Mouse (Mus musculus) cerebellum, adult 11 months (tissue): ENCODE results near the gene Gm20388.

Experiments
- DNase-seq: peaks from one replicate; pipeline ENCODE4 v3.0.0; 2022

The Gm20388 gene

GRCm38 (mm10) chr8:121334495-121335424 is 1424.1 kb downstream of the Gm20388 start:
- no peak for DNase-seq

GRCm38 (mm10) chr8:121335684-121336083 is 1425.0 kb downstream of the Gm20388 start:
- DNase-seq: no peak

GRCm38 (mm10) chr8:121342931-121343330 is 1432.3 kb downstream of the Gm20388 start:
- DNase-seq: no peak

- peak; percentile 14 for DNase-seq
Observed at GRCm38 (mm10) chr8:121344486-121344885, 1433.8 kb downstream of the Gm20388 start.

- no peak for DNase-seq
Observed at GRCm38 (mm10) chr8:121346175-121346574, 1435.5 kb downstream of the Gm20388 start.

GRCm38 (mm10) chr8:121346862-121347261 is 1436.2 kb downstream of the Gm20388 start:
- DNase-seq: peak; percentile 15

GRCm38 (mm10) chr8:121348998-121349397 is 1438.4 kb downstream of the Gm20388 start:
- no peak for DNase-seq

GRCm38 (mm10) chr8:121350803-121351202 is 1440.2 kb downstream of the Gm20388 start:
- no peak for DNase-seq

GRCm38 (mm10) chr8:121354844-121355243 is 1444.2 kb downstream of the Gm20388 start:
- no peak for DNase-seq

GRCm38 (mm10) chr8:121357451-121357850 is 1446.8 kb downstream of the Gm20388 start:
- no peak for DNase-seq

GRCm38 (mm10) chr8:121358609-121359008 is 1448.0 kb downstream of the Gm20388 start:
- no peak for DNase-seq

- no peak for DNase-seq
Observed at GRCm38 (mm10) chr8:121359131-121359981, 1448.7 kb downstream of the Gm20388 start.

GRCm38 (mm10) chr8:121360001-121360400 is 1449.4 kb downstream of the Gm20388 start:
- DNase-seq: no peak

GRCm38 (mm10) chr8:121361166-121361565 is 1450.5 kb downstream of the Gm20388 start:
- DNase-seq: no peak

GRCm38 (mm10) chr8:121364646-121365045 is 1454.0 kb downstream of the Gm20388 start:
- no peak for DNase-seq

- DNase-seq: no peak
Observed at GRCm38 (mm10) chr8:121365150-121365549, 1454.5 kb downstream of the Gm20388 start.

GRCm38 (mm10) chr8:121366655-121367054 is 1456.0 kb downstream of the Gm20388 start:
- no peak for DNase-seq

GRCm38 (mm10) chr8:121368799-121369198 is 1458.2 kb downstream of the Gm20388 start:
- DNase-seq: no peak

- no peak for DNase-seq
Observed at GRCm38 (mm10) chr8:121369378-121369777, 1458.7 kb downstream of the Gm20388 start.

GRCm38 (mm10) chr8:121371287-121371686 is 1460.6 kb downstream of the Gm20388 start:
- DNase-seq: no peak

- no peak for DNase-seq
Observed at GRCm38 (mm10) chr8:121371911-121372638, 1461.4 kb downstream of the Gm20388 start.

- DNase-seq: no peak
Observed at GRCm38 (mm10) chr8:121372639-121372986, 1462.0 kb downstream of the Gm20388 start.

- no peak for DNase-seq
Observed at GRCm38 (mm10) chr8:121374284-121374683, 1463.6 kb downstream of the Gm20388 start.
